In the genomic region with DNA sequence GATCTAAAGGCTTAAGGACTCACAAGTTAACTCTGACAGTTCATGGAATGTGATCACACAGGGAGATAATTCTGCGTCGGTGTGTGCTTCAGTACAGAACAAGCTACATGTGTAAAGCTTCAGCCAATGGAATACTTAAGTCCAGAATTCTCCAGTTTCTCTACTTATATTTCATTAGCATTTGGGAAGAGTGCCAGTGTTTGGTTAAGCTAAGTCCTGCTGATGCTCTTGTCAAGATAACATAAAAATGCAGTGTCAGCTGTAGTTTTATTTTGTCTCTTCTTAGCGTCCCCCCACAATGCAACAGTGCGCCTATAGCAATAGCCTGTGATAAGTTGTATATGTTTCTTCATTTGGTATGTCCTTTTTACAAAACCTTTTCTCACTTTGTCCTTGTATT, we compare ENCODE assay signal across 25 mouse cellular contexts. TPM values are rescaled to one million over a fixed set of nuclear protein-coding genes. Genes with fewer than 3 reads are reported as not detected.
DNase-seq lines count a peak whose midpoint lies in the region; ATAC-seq and TF ChIP-seq lines count a peak whose summit lies in the region.
"Had no signal": no experiment of that assay in that cellular context is flagged by ENCODE, and none has a peak within 500 bp of the region (broad histone marks: within the 10 kb centered on the region; RNA-seq: fewer than 3 reads in every experiment).

No protein-coding gene starts in this region.

- no peak overlapping the region for H3K27ac ChIP-seq in embryonic facial prominence, embryonic 14.5 days (replicated peaks; ENCODE audit: low read depth, low read length)
- no peak overlapping the region for H3K27ac ChIP-seq in embryonic facial prominence, embryonic 10.5 days (replicated peaks)
- H3K27ac ChIP-seq in kidney, postnatal 0 days = no peak overlapping the region
- H3K27ac ChIP-seq in lung, embryonic 16.5 days (ENCODE audit: low read length) = no peak overlapping the region
- H3K27ac ChIP-seq: embryonic facial prominence, embryonic 12.5 days; forebrain, embryonic 12.5 days; forebrain, embryonic 15.5 days; heart, embryonic 15.5 days; hindbrain, embryonic 10.5 days; hindbrain, embryonic 13.5 days had no signal

- DNase-seq in embryonic facial prominence, embryonic 14.5 days (ENCODE audit: low spot score) = peak; percentile 75
- DNase-seq in embryonic facial prominence, embryonic 10.5 days (ENCODE audit: low spot score) = no peak
- DNase-seq in kidney, postnatal 0 days (ENCODE audit: low spot score) = peak; percentile 64
- no peak for DNase-seq in kidney, postnatal 36 days
- DNase-seq in lung, postnatal 14 days = no peak
- peak; percentile 15 for DNase-seq in brain, embryonic 14.5 days (ENCODE audit: low read depth)
- DNase-seq: adrenal gland, adult 8-10 months; adrenal gland, postnatal 25 days; cerebellum, adult 18-20 months; cerebellum, adult 9-10 months; cerebellum, postnatal 14 days; gastrocnemius, postnatal 25 days; heart, adult 18-20 months; heart, postnatal 10 days; heart, postnatal 36 days had no signal

- no peaks in the 10 kb centered on the region for H3K27me3 ChIP-seq in embryonic facial prominence, embryonic 14.5 days (replicated peaks; ENCODE audit: control insufficient read depth, insufficient read depth, low read length)
- no peaks in the 10 kb centered on the region for H3K27me3 ChIP-seq in embryonic facial prominence, embryonic 10.5 days (replicated peaks; ENCODE audit: low read depth, poor library complexity, severe bottlenecking)
- H3K27me3 ChIP-seq in kidney, postnatal 0 days (ENCODE audit: insufficient read depth, low read length) = no peaks in the 10 kb centered on the region
- no peaks in the 10 kb centered on the region for H3K27me3 ChIP-seq in lung, embryonic 16.5 days (ENCODE audit: control insufficient read depth, insufficient read depth, low read depth, low read length)
- H3K27me3 ChIP-seq: embryonic facial prominence, embryonic 12.5 days; forebrain, embryonic 12.5 days; forebrain, embryonic 15.5 days; heart, embryonic 12.5 days; heart, embryonic 15.5 days; hindbrain, embryonic 13.5 days had no signal

- H3K36me3 ChIP-seq in embryonic facial prominence, embryonic 14.5 days (ENCODE audit: control insufficient read depth, insufficient read depth, low read length) = no peaks in the 10 kb centered on the region
- H3K36me3 ChIP-seq in embryonic facial prominence, embryonic 10.5 days (replicated peaks) = no peaks in the 10 kb centered on the region
- H3K36me3 ChIP-seq in kidney, postnatal 0 days (ENCODE audit: insufficient read depth, low read length) = no peaks in the 10 kb centered on the region
- H3K36me3 ChIP-seq in lung, embryonic 16.5 days (ENCODE audit: control insufficient read depth, insufficient read depth, low read length) = no peaks in the 10 kb centered on the region
- H3K36me3 ChIP-seq: embryonic facial prominence, embryonic 12.5 days; forebrain, embryonic 12.5 days; forebrain, embryonic 15.5 days; heart, embryonic 12.5 days; heart, embryonic 15.5 days; hindbrain, embryonic 10.5 days; hindbrain, embryonic 13.5 days had no signal

- no peak overlapping the region for H3K4me2 ChIP-seq in embryonic facial prominence, embryonic 14.5 days (ENCODE audit: low read depth, low read length)
- H3K4me2 ChIP-seq in kidney, postnatal 0 days (ENCODE audit: low read length) = no peak overlapping the region
- no peak overlapping the region for H3K4me2 ChIP-seq in lung, embryonic 16.5 days (ENCODE audit: low read depth, low read length)
- H3K4me2 ChIP-seq: embryonic facial prominence, embryonic 12.5 days; forebrain, embryonic 12.5 days; forebrain, embryonic 15.5 days; heart, embryonic 12.5 days; heart, embryonic 15.5 days; hindbrain, embryonic 13.5 days had no signal

- H3K4me1 ChIP-seq in embryonic facial prominence, embryonic 14.5 days (ENCODE audit: control insufficient read depth, insufficient read depth, low read length) = 0 out of 2 replicates have a peak, but pooled peaks cover 2% of the 10 kb centered on the region
- peaks cover 11% of the 10 kb centered on the region; the same call in 1 of the 2 replicates for H3K4me1 ChIP-seq in embryonic facial prominence, embryonic 10.5 days
- H3K4me1 ChIP-seq in kidney, postnatal 0 days (replicated peaks; ENCODE audit: insufficient read depth, low read length) = no peaks in the 10 kb centered on the region
- peaks cover 6% of the 10 kb centered on the region; the same call in 1 of the 2 replicates for H3K4me1 ChIP-seq in lung, embryonic 16.5 days (replicated peaks; ENCODE audit: control insufficient read depth, insufficient read depth, low read length)
- H3K4me1 ChIP-seq: forebrain, embryonic 12.5 days; forebrain, embryonic 15.5 days; heart, embryonic 15.5 days; hindbrain, embryonic 10.5 days; hindbrain, embryonic 13.5 days had no signal

- no peaks in the 10 kb centered on the region for H3K9me3 ChIP-seq in embryonic facial prominence, embryonic 14.5 days (ENCODE audit: control insufficient read depth, low read length)
- H3K9me3 ChIP-seq in embryonic facial prominence, embryonic 10.5 days = no peaks in the 10 kb centered on the region
- H3K9me3 ChIP-seq in kidney, postnatal 0 days (replicated peaks; ENCODE audit: low read length) = no peaks in the 10 kb centered on the region
- H3K9me3 ChIP-seq in lung, embryonic 16.5 days (ENCODE audit: control insufficient read depth, low read length) = no peaks in the 10 kb centered on the region
- H3K9me3 ChIP-seq: embryonic facial prominence, embryonic 12.5 days; forebrain, embryonic 12.5 days; forebrain, embryonic 15.5 days; heart, embryonic 12.5 days; heart, embryonic 15.5 days; hindbrain, embryonic 10.5 days; hindbrain, embryonic 13.5 days had no signal

- no peak overlapping the region for H3K4me3 ChIP-seq in embryonic facial prominence, embryonic 14.5 days (ENCODE audit: low read depth, low read length)
- H3K4me3 ChIP-seq in embryonic facial prominence, embryonic 10.5 days = no peak overlapping the region
- no peak overlapping the region for H3K4me3 ChIP-seq in kidney, postnatal 0 days (replicated peaks; ENCODE audit: low read depth, low read length)
- no peak overlapping the region for H3K4me3 ChIP-seq in lung, embryonic 16.5 days (ENCODE audit: low read length)
- H3K4me3 ChIP-seq: embryonic facial prominence, embryonic 12.5 days; erythroblast, embryonic 14.5 days; forebrain, embryonic 12.5 days; forebrain, embryonic 15.5 days; heart, embryonic 12.5 days; heart, embryonic 15.5 days; hindbrain, embryonic 10.5 days; hindbrain, embryonic 13.5 days had no signal

- no peak overlapping the region for H3K9ac ChIP-seq in embryonic facial prominence, embryonic 14.5 days (ENCODE audit: low read depth, low read length)
- H3K9ac ChIP-seq in kidney, postnatal 0 days (ENCODE audit: low read depth, low read length) = no peak overlapping the region
- no peak overlapping the region for H3K9ac ChIP-seq in lung, embryonic 16.5 days (ENCODE audit: low read length)
- H3K9ac ChIP-seq: embryonic facial prominence, embryonic 12.5 days; forebrain, embryonic 12.5 days; forebrain, embryonic 15.5 days; heart, embryonic 12.5 days; heart, embryonic 15.5 days; hindbrain, embryonic 13.5 days had no signal

- no peak for ATAC-seq in embryonic facial prominence, embryonic 14.5 days (ENCODE audit: low read depth)
- no peak for ATAC-seq in kidney, postnatal 0 days (replicated peaks; ENCODE audit: low FRiP score, low read depth)
- ATAC-seq in lung, embryonic 16.5 days (ENCODE audit: low read depth) = peak; percentile 62; the same call in 1 of the 2 replicates
- ATAC-seq: activated CD4-positive, CD25-positive, alpha-beta regulatory T cell, adult 4 months; forebrain, embryonic 15.5 days had no signal

- no peak for TF ChIP-seq CTCF in kidney, postnatal 0 days (IDR thresholded peaks at IDR 0.05; ENCODE audit: low read depth)
- no peak for TF ChIP-seq CTCF in brain, embryonic 14.5 days (IDR thresholded peaks at IDR 0.05; ENCODE audit: borderline replicate concordance, extremely low read depth, insufficient read depth, insufficient read length)

- TF ChIP-seq POLR2A in brain, embryonic 14.5 days (IDR thresholded peaks at IDR 0.05; ENCODE audit: borderline replicate concordance, extremely low read depth, insufficient read depth, insufficient read length, poor library complexity, severe bottlenecking) = no peak

- WGBS in embryonic facial prominence, embryonic 14.5 days = 45% methylated on average over 4 of the region's 4 CpGs
- 75% methylated on average over 4 of the region's 4 CpGs for WGBS in embryonic facial prominence, embryonic 10.5 days
- WGBS in kidney, postnatal 0 days = 28% methylated on average over 4 of the region's 4 CpGs
- WGBS in lung, embryonic 16.5 days = 36% methylated on average over 4 of the region's 4 CpGs

RNA-seq across cellular contexts. Expression of a gene that starts 15.0 kb away (rescaled TPM):
- polyA plus RNA-seq in embryonic facial prominence, embryonic 14.5 days (2014; fragmentation: Nextera tagmentation; extraction: Ambion mirVana) = 8.5 and 9.4 TPM in 2 replicates
- polyA plus RNA-seq in embryonic facial prominence, embryonic 10.5 days (2016; fragmentation: Nextera tagmentation; extraction: Ambion mirVana) = 1.0 and 1.5 TPM in 2 replicates
- polyA plus RNA-seq in kidney, postnatal 0 days (2015; fragmentation: Nextera tagmentation; extraction: Ambion mirVana) = 1.0 and 1.2 TPM in 2 replicates
- 9.5 and 9.7 TPM in 2 replicates for polyA plus RNA-seq in lung, embryonic 16.5 days (2015; fragmentation: Nextera tagmentation; extraction: Ambion mirVana)
- 4.1 and 9.2 TPM in 2 replicates for polyA plus RNA-seq in brain, embryonic 14.5 days (2012; rRNA removed)
- polyA plus RNA-seq: erythroblast, embryonic 14.5 days had no signal

Comparison
In these comparisons a context has a peak if more than half of its experiments do, and no peak if none do; other contexts are left out.
1. DNase-seq: peak in embryonic facial prominence, embryonic 14.5 days (single experiment), kidney, postnatal 0 days (single experiment) and brain, embryonic 14.5 days (single experiment); none in embryonic facial prominence, embryonic 10.5 days (single experiment), kidney, postnatal 36 days (0 of 2) and lung, postnatal 14 days (single experiment).